Mouse (Mus musculus): ENCODE data around the gene Cbln4. TPM values are rescaled to one million over a fixed set of nuclear protein-coding genes. Genes with fewer than 3 reads are reported as not detected.

The Cbln4 gene
- total and polyA plus RNA-seq, 2 experiments, result not detected

DNA sequence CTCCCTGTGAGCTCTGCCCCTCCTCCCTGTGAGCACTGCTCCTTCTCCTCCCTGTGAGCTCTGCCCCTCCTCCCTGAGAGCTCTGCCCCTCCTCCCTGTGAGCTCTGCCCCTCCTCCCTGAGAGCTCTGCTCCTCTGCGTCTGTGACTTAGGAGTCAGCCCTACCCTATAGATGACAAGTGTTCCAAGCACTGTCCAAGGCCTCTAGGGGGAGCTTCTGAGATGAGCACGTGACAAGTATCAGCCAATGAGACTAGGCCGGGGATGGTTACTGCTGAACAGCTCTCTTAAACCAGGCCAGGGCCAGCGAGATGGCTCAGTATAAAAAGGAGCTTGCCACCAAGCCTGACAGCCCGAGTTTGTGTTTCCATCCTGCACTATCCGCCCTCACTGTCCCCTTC lies 48.4 kb downstream of the Cbln4 start:
- DNase-seq (ENCODE audit: extremely low read depth, low read depth, low spot score), result no peak
- no peak overlapping the region for H3K9ac ChIP-seq (ENCODE audit: low read depth, low read length)
- H3K27me3 ChIP-seq (ENCODE audit: control insufficient read depth, insufficient read depth, low read length), result no peaks in the 10 kb centered on the region
- H3K79me2 ChIP-seq (ENCODE audit: control insufficient read depth, insufficient read depth, low read length), result no peaks in the 10 kb centered on the region
- no peak for TF ChIP-seq POLR2A (IDR thresholded peaks at IDR 0.05; ENCODE audit: extremely low read depth, insufficient read depth, low read length)
- TF ChIP-seq CTCF (IDR thresholded peaks at IDR 0.05; ENCODE audit: low read depth, low read length), result no peak
- H3K36me3 ChIP-seq (ENCODE audit: control insufficient read depth, insufficient read depth, low read length), result no peaks in the 10 kb centered on the region
- WGBS, result 68% methylated on average over 6 of the region's 6 CpGs
- no peak overlapping the region for H3K27ac ChIP-seq (replicated peaks; ENCODE audit: insufficient read depth, low read depth, low read length)
- no peaks in the 10 kb centered on the region for H3K4me1 ChIP-seq (ENCODE audit: control insufficient read depth, insufficient read depth, low read length)
- no peak overlapping the region for H3K4me3 ChIP-seq (ENCODE audit: insufficient read depth, low read depth, low read length)

DNA sequence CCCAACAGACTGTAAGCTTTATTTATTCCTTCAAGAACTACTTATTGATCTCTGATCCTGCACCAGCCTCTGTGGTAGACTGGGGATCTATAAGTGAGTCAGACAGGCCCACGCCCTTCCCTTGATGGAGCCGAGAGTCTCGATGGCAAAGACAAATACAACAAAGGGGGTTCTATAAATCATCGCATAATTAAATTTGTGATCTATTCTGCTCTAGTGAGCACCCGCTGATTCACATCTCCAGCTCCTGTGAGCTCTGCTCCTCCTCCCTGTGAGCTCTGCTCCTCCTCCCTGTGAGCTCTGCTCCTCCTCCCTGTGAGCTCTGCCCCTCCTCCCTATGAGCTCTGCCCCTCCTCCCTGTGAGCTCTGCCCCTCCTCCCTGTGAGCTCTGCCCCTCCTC lies 49.0 kb downstream of the Cbln4 start:
- TF ChIP-seq POLR2A (IDR thresholded peaks at IDR 0.05; ENCODE audit: extremely low read depth, insufficient read depth, low read length) (no peak), CTCF (IDR thresholded peaks at IDR 0.05; ENCODE audit: low read depth, low read length) (no peak)

DNA sequence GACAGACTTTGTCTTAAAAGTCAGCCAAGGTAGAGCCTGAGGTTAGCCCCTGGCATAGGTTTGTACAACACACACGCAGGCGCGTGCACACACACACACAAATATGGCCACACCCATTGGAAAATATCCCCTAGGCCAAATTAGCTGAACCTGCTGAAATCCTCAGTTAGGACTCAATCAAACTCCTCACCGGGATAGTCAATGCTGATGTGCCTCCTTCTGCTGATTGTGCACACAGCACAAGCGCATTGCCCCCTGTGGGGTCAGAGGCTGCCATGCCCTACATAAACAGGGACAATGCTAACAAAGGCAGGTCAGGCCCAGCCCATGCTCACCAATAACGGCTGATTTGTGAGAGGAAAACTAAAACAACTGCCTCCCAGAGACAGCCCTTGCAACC lies 56.6 kb downstream of the Cbln4 start:
- 35% methylated on average over 6 of the region's 6 CpGs for WGBS
- DNase-seq (ENCODE audit: extremely low read depth, low read depth, low spot score), result no peak
- H3K79me2 ChIP-seq (ENCODE audit: control insufficient read depth, insufficient read depth, low read length), result no peaks in the 10 kb centered on the region
- H3K4me3 ChIP-seq (ENCODE audit: insufficient read depth, low read depth, low read length), result no peak overlapping the region
- 0 out of 2 replicates have a peak, but pooled peaks cover 3% of the 10 kb centered on the region for H3K27me3 ChIP-seq (ENCODE audit: control insufficient read depth, insufficient read depth, low read length)
- H3K9ac ChIP-seq (ENCODE audit: low read depth, low read length), result no peak overlapping the region
- H3K27ac ChIP-seq (replicated peaks; ENCODE audit: insufficient read depth, low read depth, low read length), result no peak overlapping the region
- no peaks in the 10 kb centered on the region for H3K4me1 ChIP-seq (ENCODE audit: control insufficient read depth, insufficient read depth, low read length)
- H3K36me3 ChIP-seq (ENCODE audit: control insufficient read depth, insufficient read depth, low read length), result no peaks in the 10 kb centered on the region
- TF ChIP-seq CTCF (IDR thresholded peaks at IDR 0.05; ENCODE audit: low read depth, low read length), result no peak
- TF ChIP-seq POLR2A (IDR thresholded peaks at IDR 0.05; ENCODE audit: extremely low read depth, insufficient read depth, low read length), result no peak

More for the DNA sequence above, 49.0 kb downstream of the Cbln4 start:
- no peak overlapping the region for H3K9ac ChIP-seq (ENCODE audit: low read depth, low read length)
- no peaks in the 10 kb centered on the region for H3K36me3 ChIP-seq (ENCODE audit: control insufficient read depth, insufficient read depth, low read length)
- WGBS, result 90% methylated on average over 5 of the region's 5 CpGs
- no peak for DNase-seq (ENCODE audit: extremely low read depth, low read depth, low spot score)
- H3K27ac ChIP-seq (replicated peaks; ENCODE audit: insufficient read depth, low read depth, low read length), result no peak overlapping the region
- H3K79me2 ChIP-seq (ENCODE audit: control insufficient read depth, insufficient read depth, low read length), result no peaks in the 10 kb centered on the region
- H3K4me3 ChIP-seq (ENCODE audit: insufficient read depth, low read depth, low read length), result no peak overlapping the region
- H3K27me3 ChIP-seq (ENCODE audit: control insufficient read depth, insufficient read depth, low read length), result no peaks in the 10 kb centered on the region
- H3K4me1 ChIP-seq (ENCODE audit: control insufficient read depth, insufficient read depth, low read length), result no peaks in the 10 kb centered on the region

Other genes starting within 250 kb of the Cbln4 start
- not detected in 2 replicates for gene Mc3r, start 205.0 kb upstream of the Cbln4 start, total RNA-seq (2014; rRNA removed)
- gene Mc3r, start 205.0 kb upstream of the Cbln4 start, polyA plus RNA-seq (2012; rRNA removed), result not detected in 2 replicates